Mouse (Mus musculus) yolk sac, embryonic 10.5 days (tissue): ENCODE results near the gene Ncor1.
"Not testable (repeated sequence)": the region's sequence is repeated elsewhere in the genome, so short reads cannot be mapped to it uniquely, and the experiment has no call there.

Experiments used
- DNase-seq: peaks from one replicate; pipeline ENCODE4 v3.0.0-alpha.2; 2017; ENCODE audit warnings: low spot score

Ncor1 gene

DNA sequence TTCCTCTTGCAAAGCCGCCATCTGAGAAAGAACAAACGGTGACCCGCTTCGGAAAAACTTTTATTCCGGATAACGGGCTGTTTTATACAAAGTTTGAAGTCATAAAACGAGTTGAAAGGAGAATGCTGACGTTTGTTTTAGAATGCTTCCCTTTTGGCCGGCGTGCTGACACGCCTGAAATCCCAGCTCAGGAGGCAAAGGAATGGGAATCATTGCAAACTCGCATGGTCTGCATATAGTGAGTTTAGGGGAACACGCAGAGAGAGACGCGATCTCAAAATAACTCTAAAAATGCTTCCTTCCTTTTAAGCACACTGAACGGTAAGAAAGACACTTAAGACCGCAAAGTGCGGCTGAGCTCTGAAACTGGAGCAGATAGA is 460 bp downstream of the Ncor1 start:
- peak; percentile 62 for DNase-seq

GRCm38 (mm10) chr11:62457241-62457890 is 975 bp downstream of the Ncor1 start:
- DNase-seq, result peak; percentile 92

DNA sequence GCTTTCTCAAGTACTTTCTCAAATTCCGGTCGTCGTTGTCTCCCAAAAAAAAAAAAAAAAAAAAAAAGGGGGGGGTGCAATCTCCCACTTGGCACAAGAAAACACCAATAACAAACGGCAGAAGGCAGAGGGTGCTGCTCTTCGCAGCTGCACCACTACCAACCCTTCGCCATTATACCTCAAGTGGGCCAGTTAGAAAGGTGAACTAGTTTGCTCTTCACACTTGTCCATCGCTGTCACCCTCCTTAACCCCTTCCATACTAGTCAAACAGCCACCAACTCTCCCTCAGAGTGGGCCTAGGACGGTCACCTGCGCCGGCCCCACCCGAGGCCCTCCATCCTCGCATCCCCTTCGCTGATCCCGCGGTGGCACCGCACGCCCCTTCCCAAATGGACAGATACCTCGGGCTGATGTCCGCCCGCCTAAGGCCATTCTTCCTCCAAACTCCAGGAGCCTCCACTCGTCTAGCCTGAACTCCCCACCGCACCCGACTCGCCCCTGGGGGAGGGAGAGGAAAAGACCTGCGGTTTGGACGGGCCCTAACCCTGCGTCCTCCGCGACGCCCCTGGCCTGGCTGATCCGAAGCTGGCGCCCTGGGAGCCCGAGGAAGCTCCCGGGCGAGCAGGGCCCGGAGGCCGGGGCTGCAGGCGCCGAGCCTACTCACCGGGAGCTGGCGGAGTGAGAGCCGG is 1.7 kb downstream of the Ncor1 start:
- peak; percentile 81 for DNase-seq

- DNase-seq, result no peak
Observed at GRCm38 (mm10) chr11:62456021-62456482, 2.3 kb downstream of the Ncor1 start.

- DNase-seq, result no peak
Observed at GRCm38 (mm10) chr11:62455193-62455592, 3.1 kb downstream of the Ncor1 start.

DNA sequence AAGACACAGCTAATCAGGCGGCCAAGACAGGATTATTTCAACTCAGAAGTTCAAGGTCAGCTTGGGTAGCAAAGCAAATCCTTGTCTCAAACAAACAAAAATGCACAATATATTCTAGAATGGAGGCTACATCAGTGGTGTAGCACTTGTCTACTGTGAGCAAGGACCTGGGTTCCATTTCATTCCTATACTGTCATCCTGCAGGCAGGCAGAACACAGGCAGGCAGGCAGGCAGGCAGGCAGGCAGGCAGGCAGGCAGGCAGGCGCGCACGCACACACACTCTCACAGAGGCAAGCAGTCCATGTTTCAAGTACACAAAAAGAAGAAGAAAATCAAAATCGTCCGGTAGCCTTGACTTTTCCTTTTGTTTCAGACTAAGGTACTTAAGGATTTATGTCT is 9.4 kb downstream of the Ncor1 start:
- DNase-seq, result no peak

GRCm38 (mm10) chr11:62445799-62446198 is 12.5 kb downstream of the Ncor1 start:
- DNase-seq, result no peak

DNA sequence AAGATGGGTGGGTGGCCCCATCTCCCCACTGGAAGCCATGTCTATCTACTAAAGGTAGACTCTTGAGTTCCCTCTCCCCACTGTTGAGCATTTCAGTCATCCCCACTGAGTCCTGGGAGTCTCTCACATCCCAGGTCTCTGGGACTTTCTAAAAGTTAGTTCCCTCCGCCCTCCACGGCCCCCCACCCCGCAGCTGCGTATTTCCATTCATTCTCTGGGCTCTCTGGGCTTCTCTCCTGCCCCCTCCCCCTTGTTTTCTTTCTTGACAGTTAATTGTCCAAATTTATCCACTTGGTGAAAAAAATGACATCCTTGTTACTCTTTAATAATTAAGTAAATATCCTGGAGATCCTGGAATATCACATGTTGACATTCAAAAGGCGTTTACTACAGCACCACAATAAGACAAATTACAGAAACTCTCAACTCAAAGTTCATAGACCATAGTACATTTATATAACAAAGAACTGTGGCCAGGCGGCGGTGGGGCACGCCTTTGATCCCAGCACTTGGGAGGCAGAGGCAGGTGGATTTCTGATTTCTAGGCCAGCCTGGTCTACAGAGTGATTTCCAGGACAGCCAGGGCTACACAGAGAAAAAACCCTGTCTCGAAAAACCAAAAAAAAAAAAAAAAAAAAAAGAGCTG is 17.5 kb downstream of the Ncor1 start:
- DNase-seq, result no peak

DNA sequence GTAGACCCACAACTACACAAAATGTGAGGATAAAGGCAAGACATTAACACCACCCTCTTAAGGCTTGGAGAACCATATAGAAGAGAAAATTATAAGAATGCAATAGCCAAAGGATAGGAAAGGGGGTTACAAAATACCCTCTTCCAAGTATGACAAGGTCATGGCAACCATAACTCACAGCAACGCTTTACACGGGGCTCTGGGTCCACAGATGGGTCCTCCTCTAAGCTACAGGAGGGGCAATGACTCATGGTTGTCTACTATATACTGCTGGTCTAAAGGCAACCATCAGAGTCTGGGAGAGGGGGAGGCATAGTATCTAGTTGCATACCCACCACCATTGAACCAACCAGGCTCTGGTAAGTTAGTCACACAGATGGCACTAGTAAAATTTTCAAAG is 26.1 kb downstream of the Ncor1 start:
- no peak for DNase-seq

DNA sequence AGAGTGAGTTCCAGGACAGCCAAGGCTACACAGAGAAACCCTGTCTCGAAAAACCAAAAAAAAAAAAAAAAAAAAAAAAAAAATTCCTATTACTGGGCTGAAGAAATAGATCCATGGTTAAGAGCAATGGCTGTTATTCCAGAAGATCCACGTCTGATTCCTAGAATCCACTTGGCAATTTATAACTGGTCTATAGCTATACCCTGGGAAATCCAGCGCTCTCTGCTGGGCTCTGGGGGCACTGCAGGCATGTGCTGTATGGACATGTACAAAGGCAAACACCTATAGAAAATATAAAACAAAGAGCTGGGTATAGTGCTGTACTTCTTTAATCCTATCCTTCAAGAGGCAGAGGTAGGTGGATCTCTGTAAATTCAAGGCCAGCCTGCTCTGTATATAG is 31.2 kb downstream of the Ncor1 start:
- no peak for DNase-seq

- no peak for DNase-seq
Observed at GRCm38 (mm10) chr11:62426266-62426665, 32.1 kb downstream of the Ncor1 start.

- no peak for DNase-seq
Observed at GRCm38 (mm10) chr11:62424525-62424924, 33.8 kb downstream of the Ncor1 start.

- no peak for DNase-seq
Observed at GRCm38 (mm10) chr11:62415026-62415425, 43.3 kb downstream of the Ncor1 start.

DNA sequence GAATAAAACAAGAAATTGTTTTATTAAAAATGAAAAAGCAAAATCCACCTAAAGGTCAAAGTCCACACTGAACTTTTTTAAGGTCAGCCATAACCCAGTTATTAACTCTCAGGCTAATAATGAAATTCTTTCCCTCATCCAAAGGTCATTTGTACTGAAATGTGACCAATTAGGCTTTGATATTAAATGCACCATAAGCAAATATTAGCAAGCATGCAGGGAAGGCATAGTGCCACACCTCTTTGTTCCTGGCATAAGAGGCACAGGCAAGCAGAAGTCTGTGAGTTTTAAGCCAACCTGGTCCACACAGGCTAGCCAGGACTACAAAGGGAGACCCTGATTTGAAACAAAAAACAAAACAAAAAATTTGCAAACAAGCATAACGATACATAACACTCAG is 48.7 kb downstream of the Ncor1 start:
- DNase-seq, result no peak

- no peak for DNase-seq
Observed at GRCm38 (mm10) chr11:62408848-62409247, 49.5 kb downstream of the Ncor1 start.

GRCm38 (mm10) chr11:62396405-62396804 is 61.9 kb downstream of the Ncor1 start:
- DNase-seq, result no peak

- DNase-seq, result no peak
Observed at GRCm38 (mm10) chr11:62388331-62388679, 70.0 kb downstream of the Ncor1 start.

GRCm38 (mm10) chr11:62387608-62388330 is 70.6 kb downstream of the Ncor1 start:
- no peak for DNase-seq

DNA sequence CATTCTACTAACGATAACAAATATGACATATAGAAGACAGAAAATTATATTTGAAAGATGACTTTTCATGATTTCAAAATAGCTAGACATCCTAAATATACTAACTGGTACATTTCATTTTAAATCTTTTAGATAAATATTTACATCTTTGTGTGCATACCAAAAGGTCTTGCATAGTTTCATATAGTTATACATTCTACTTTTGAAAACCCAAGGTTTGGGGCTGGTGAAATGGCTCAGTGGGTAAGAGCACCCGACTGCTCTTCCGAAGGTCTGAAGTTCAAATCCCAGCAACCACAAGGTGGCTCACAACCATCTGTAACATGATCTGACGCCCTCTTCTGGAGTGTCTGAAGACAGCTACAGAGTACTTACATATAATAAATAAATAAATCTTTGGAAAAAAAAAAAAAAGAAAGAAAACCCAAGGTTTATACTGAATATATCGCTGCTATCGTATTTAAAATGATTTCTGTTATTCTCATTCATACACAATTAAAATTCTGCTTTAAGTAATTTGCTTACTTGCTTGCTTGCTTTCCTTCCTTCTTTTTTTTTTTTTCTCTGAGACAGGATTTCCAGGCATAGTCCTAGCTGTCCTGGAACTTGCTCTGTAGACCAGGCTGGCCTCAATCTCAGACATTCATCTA is 81.0 kb downstream of the Ncor1 start:
- not testable (repeated sequence) for DNase-seq

DNA sequence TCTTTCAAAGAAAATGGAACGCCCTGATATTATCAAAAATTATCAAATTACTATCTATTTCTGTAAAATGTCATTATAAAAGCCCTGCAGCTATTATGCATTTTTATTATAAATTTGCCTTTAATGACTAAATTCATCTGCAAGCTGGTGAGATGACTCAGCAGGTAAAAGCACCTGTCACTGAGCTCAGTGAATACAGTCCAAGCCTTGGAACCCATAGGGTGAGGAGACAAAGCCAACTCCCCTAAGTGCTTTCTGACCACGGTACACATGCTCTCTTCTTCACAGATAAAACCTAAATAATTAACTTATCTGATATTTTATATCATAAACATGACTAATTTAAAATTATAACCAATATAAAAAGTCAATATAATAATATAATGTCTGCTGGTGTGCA is 86.6 kb downstream of the Ncor1 start:
- DNase-seq, result no peak

DNA sequence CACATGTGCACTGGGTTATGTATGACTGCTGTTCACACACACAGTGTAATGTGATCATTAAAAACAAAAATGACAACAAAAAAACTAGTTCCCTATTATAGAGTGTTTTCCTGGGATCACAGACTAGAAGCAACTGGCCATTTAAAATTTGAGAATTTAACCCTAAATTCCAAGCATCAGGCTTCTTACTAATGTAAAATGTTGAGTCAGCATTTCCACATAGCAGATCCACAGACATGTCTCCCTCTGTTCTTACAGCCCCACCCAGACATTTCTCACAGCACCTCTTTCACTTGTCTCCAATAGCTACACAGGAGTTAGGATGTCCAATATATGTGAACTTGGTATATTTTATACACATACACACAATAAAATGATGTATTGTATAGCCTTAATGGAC is 88.4 kb downstream of the Ncor1 start:
- no peak for DNase-seq

DNA sequence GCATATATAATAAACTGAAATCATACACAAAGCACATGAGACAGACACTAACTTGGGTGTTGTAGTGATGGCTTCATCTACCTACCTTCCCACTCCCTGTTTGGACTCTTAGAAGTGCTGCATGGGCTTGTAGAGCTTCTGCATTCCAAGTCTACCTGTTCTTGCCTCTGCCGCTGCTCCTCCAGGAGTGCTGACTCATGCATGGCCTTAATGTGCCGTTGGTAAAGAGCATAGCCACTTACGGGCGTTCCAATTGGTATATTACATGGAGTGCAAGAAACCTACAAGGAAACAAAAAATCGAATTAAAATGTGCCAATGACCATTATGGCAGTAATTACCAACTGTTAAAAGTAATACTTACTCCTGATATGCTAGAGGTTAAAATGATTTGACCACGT is 91.5 kb downstream of the Ncor1 start:
- DNase-seq, result no peak
